Mouse (Mus musculus) spleen, adult 2 months (tissue): ENCODE data around the gene Ntm.

ENCODE experiments used
- CTCF ChIP-seq: fragments of 200-500 bp; IDR thresholded peaks from 2 replicates; pipeline ENCODE4 v1.5.1; 2011; ENCODE audit warnings: mild to moderate bottlenecking, inconsistent platforms; ENCODE audit not compliant: insufficient read depth, insufficient read length, insufficient replicate concordance; ENCODE audit errors: extremely low read depth
- POLR2A ChIP-seq: fragments of 200-500 bp; IDR thresholded peaks from 2 replicates; pipeline ENCODE4 v1.6.1; 2011; ENCODE audit warnings: low read depth, low read length, inconsistent platforms

- no peak for TF ChIP-seq CTCF
- no peak for TF ChIP-seq POLR2A
Observed at GRCm38 (mm10) chr9:29342303-29342702, 620.6 kb downstream of the Ntm start.
